Mouse (Mus musculus) thymus, postnatal 0 days (tissue): ENCODE measurements around the gene Tnfrsf9. TPM values are rescaled to one million over a fixed set of nuclear protein-coding genes. Genes with fewer than 3 reads are reported as not detected.

ENCODE experiments used
- DNase-seq: peaks from one replicate; pipeline ENCODE4 v3.0.0-alpha.2; 2015; ENCODE audit warnings: low spot score
- polyA plus RNA-seq: library from polyadenylated mRNA; unstranded; fragments of >200 nt; fragmentation: Nextera tagmentation; extraction: Ambion mirVana; gene quantifications from 2 replicates; pipeline ENCODE4 v1.2.1, GENCODE M21; 2015

Gene Tnfrsf9
- polyA plus RNA-seq, 1 experiment from 2014 or later = 8.5 TPM

- DNase-seq = no peak
Measured at GRCm38 (mm10) chr4:150926924-150927705, 12.8 kb downstream of the Tnfrsf9 start.

GRCm38 (mm10) chr4:150927789-150928188 is 13.4 kb downstream of the Tnfrsf9 start:
- DNase-seq = no peak

- no peak for DNase-seq
Measured at GRCm38 (mm10) chr4:150933503-150933902, 19.1 kb downstream of the Tnfrsf9 start.

- DNase-seq = no peak
Measured at GRCm38 (mm10) chr4:150937293-150938062, 23.1 kb downstream of the Tnfrsf9 start.

GRCm38 (mm10) chr4:150938063-150938452 is 23.7 kb downstream of the Tnfrsf9 start:
- DNase-seq = peak; percentile 70

GRCm38 (mm10) chr4:150939991-150940651 is 25.8 kb downstream of the Tnfrsf9 start:
- peak; percentile 75 for DNase-seq

- no peak for DNase-seq
Measured at GRCm38 (mm10) chr4:150944707-150945106, 30.3 kb downstream of the Tnfrsf9 start.

- no peak for DNase-seq
Measured at GRCm38 (mm10) chr4:150950972-150951371, 36.6 kb downstream of the Tnfrsf9 start.

- no peak for DNase-seq
Measured at GRCm38 (mm10) chr4:150956369-150957105, 42.2 kb downstream of the Tnfrsf9 start.

- no peak for DNase-seq
Measured at GRCm38 (mm10) chr4:150957106-150957458, 42.7 kb downstream of the Tnfrsf9 start.

- DNase-seq = no peak
Measured at GRCm38 (mm10) chr4:150958536-150958935, 44.2 kb downstream of the Tnfrsf9 start.

GRCm38 (mm10) chr4:150962231-150962630 is 47.9 kb downstream of the Tnfrsf9 start:
- no peak for DNase-seq

GRCm38 (mm10) chr4:150963711-150964110 is 49.3 kb downstream of the Tnfrsf9 start:
- DNase-seq = no peak

- DNase-seq = peak; percentile 89
Measured at GRCm38 (mm10) chr4:150964635-150965554, 50.5 kb downstream of the Tnfrsf9 start.

- DNase-seq = peak; percentile 17
Measured at GRCm38 (mm10) chr4:150965555-150965951, 51.2 kb downstream of the Tnfrsf9 start.

GRCm38 (mm10) chr4:150966556-150966955 is 52.2 kb downstream of the Tnfrsf9 start:
- DNase-seq = peak; percentile 68

GRCm38 (mm10) chr4:150968956-150969355 is 54.6 kb downstream of the Tnfrsf9 start:
- no peak for DNase-seq

- no peak for DNase-seq
Measured at GRCm38 (mm10) chr4:150973264-150973663, 58.9 kb downstream of the Tnfrsf9 start.

GRCm38 (mm10) chr4:150975145-150975544 is 60.8 kb downstream of the Tnfrsf9 start:
- no peak for DNase-seq
